Mouse (Mus musculus) hindbrain, postnatal 0 days (tissue): ENCODE measurements at regions not wholly inside any gene's neighbourhood (a gene's known extent, or its start where the extent isn't known, plus 50 kb on each side); places are given as distances from the start of the nearest gene placed in this dataset.

ENCODE experiments used
- ATAC-seq: fragments of 200-750 bp; cut with Nextera tagmentation; 2 replicates; pipeline ENCODE4 v1.8.0; 2017; ENCODE audit warnings: mild to moderate bottlenecking, moderate TSS enrichment, moderate library complexity
- DNase-seq: peaks from one replicate; pipeline ENCODE4 v3.0.0-alpha.2; 2015; ENCODE audit warnings: low spot score
- H3K27ac ChIP-seq: fragments of 300-500 bp; sonication (generic); 2 replicates; pipeline ENCODE4 v1.5.1; 2014; ENCODE audit warnings: mild to moderate bottlenecking
- H3K27me3 ChIP-seq: fragments of 300-500 bp; sonication (generic); 2 replicates; pipeline ENCODE4 v1.6.1; 2014; ENCODE audit warnings: low read length, mixed read lengths; ENCODE audit not compliant: insufficient read depth
- H3K36me3 ChIP-seq: fragments of 300-500 bp; sonication (generic); 2 replicates; pipeline ENCODE4 v1.6.1; 2014; ENCODE audit warnings: low read length, mixed read lengths; ENCODE audit not compliant: insufficient read depth
- H3K4me1 ChIP-seq: fragments of 300-500 bp; sonication (generic); 2 replicates; pipeline ENCODE4 v1.6.1; 2014; ENCODE audit warnings: antibody characterized with exemption, low read length, mixed read lengths; ENCODE audit not compliant: insufficient read depth
- H3K4me2 ChIP-seq: fragments of 300-500 bp; sonication (generic); 2 replicates; pipeline ENCODE4 v1.6.1; 2014; ENCODE audit warnings: low read depth, mild to moderate bottlenecking, low read length, moderate library complexity, mixed read lengths
- H3K4me3 ChIP-seq: fragments of 300-500 bp; sonication (generic); 2 replicates; pipeline ENCODE4 v1.5.1; 2014; ENCODE audit warnings: low read length
- H3K9ac ChIP-seq: fragments of 300-500 bp; sonication (generic); replicated peaks from 2 replicates; pipeline ENCODE4 v1.6.1; 2014; ENCODE audit warnings: mild to moderate bottlenecking, low read length, moderate library complexity, mixed read lengths
- H3K9me3 ChIP-seq: fragments of 300-500 bp; sonication (generic); 2 replicates; pipeline ENCODE4 v1.6.1; 2016; ENCODE audit warnings: low read length, mixed read lengths
- CTCF ChIP-seq: IDR thresholded peaks from 2 replicates; pipeline ENCODE4 v1.5.1; 2016; ENCODE audit warnings: antibody characterized with exemption, control low read depth, low read depth
- WGBS: fragments of 180-500 bp; shearing (Covaris S2); extraction: QIAGEN DNeasy Blood & Tissue Kit; methylation state at CpG from one replicate; pipeline ENCODE4 v1.1.7; 2014; 5-methylcytosine and 5-hydroxymethylcytosine counted together

GRCm38 (mm10) chr5:51227996-51228395 is 339.5 kb downstream of the Ppargc1a start:
- no peak overlapping the region for H3K9ac ChIP-seq
- ATAC-seq (no peak), DNase-seq (no peak)
- TF ChIP-seq CTCF: no peak
- no peak overlapping the region for H3K27ac ChIP-seq
- no peak overlapping the region for H3K4me2 ChIP-seq
- H3K27me3 ChIP-seq: no peaks in the 10 kb centered on the region
- 49% methylated on average over 3 of the region's 3 CpGs for WGBS
- no peaks in the 10 kb centered on the region for H3K9me3 ChIP-seq
- no peak overlapping the region for H3K4me3 ChIP-seq
- H3K36me3 ChIP-seq: no peaks in the 10 kb centered on the region
- no peaks in the 10 kb centered on the region for H3K4me1 ChIP-seq

DNA sequence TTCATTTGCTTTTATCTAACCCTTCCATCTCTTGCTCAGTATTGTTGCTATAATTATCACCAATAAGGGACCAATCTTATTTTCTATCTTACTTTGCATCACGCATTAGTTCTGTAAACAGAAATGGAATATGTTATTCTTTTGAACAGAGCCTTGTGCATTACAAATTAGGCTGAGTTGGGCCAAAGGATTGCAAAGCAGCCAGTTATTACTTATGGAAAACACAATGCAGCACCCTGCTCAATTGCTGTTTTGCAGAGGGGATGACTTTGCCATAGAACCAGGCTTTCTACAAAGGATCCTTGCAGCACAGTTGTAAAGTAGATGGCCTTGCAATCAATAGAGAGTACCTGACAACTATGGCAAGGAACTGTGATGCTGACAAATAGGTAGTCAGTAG is 364.3 kb downstream of the Ppargc1a start:
- H3K9me3 ChIP-seq: no peaks in the 10 kb centered on the region
- ATAC-seq: no peak
- no peak for TF ChIP-seq CTCF
- H3K4me2 ChIP-seq: no peak overlapping the region
- DNase-seq: no peak
- no peak overlapping the region for H3K4me3 ChIP-seq
- WGBS: 78% methylated on average over 1 of the region's 1 CpGs
- H3K27ac ChIP-seq: no peak overlapping the region
- no peak overlapping the region for H3K9ac ChIP-seq
- H3K27me3 ChIP-seq: no peaks in the 10 kb centered on the region
- H3K4me1 ChIP-seq: no peaks in the 10 kb centered on the region
- H3K36me3 ChIP-seq: no peaks in the 10 kb centered on the region

GRCm38 (mm10) chr5:51202525-51203215 is 364.9 kb downstream of the Ppargc1a start:
- no peak for ATAC-seq
- no peak overlapping the region for H3K4me2 ChIP-seq
- no peaks in the 10 kb centered on the region for H3K27me3 ChIP-seq
- no peak overlapping the region for H3K9ac ChIP-seq
- WGBS: 51% methylated on average over 4 of the region's 4 CpGs
- DNase-seq: peak; percentile 5
- no peaks in the 10 kb centered on the region for H3K9me3 ChIP-seq
- H3K27ac ChIP-seq: no peak overlapping the region
- TF ChIP-seq CTCF: no peak
- H3K36me3 ChIP-seq: no peaks in the 10 kb centered on the region
- no peaks in the 10 kb centered on the region for H3K4me1 ChIP-seq
- no peak overlapping the region for H3K4me3 ChIP-seq

GRCm38 (mm10) chr5:51196393-51197347 is 370.9 kb downstream of the Ppargc1a start:
- H3K4me1 ChIP-seq: no peaks in the 10 kb centered on the region
- no peak overlapping the region for H3K27ac ChIP-seq
- peak; percentile 55 for DNase-seq
- H3K27me3 ChIP-seq: no peaks in the 10 kb centered on the region
- TF ChIP-seq CTCF: no peak
- 45% methylated on average over 4 of the region's 4 CpGs for WGBS
- no peaks in the 10 kb centered on the region for H3K36me3 ChIP-seq
- no peaks in the 10 kb centered on the region for H3K9me3 ChIP-seq
- no peak overlapping the region for H3K9ac ChIP-seq
- peak; percentile 78; the same call in 1 of the 2 replicates for ATAC-seq
- no peak overlapping the region for H3K4me3 ChIP-seq
- H3K4me2 ChIP-seq: no peak overlapping the region

- 86% methylated on average over 3 of the region's 3 CpGs for WGBS
Measured at GRCm38 (mm10) chr5:51190661-51191060, 376.9 kb downstream of the Ppargc1a start.

GRCm38 (mm10) chr5:51169828-51170227 is 397.7 kb downstream of the Ppargc1a start:
- H3K27me3 ChIP-seq: no peaks in the 10 kb centered on the region
- H3K4me1 ChIP-seq: no peaks in the 10 kb centered on the region
- H3K27ac ChIP-seq: no peak overlapping the region
- DNase-seq (no peak), ATAC-seq (no peak)
- 64% methylated on average over 1 of the region's 1 CpGs for WGBS
- no peak overlapping the region for H3K4me3 ChIP-seq
- H3K4me2 ChIP-seq: no peak overlapping the region
- no peak for TF ChIP-seq CTCF
- no peak overlapping the region for H3K9ac ChIP-seq
- no peaks in the 10 kb centered on the region for H3K9me3 ChIP-seq
- no peaks in the 10 kb centered on the region for H3K36me3 ChIP-seq

More at GRCm38 (mm10) chr5:51190661-51191060, 376.9 kb downstream of the Ppargc1a start:
- TF ChIP-seq CTCF: no peak
- Histone ChIP-seq H3K4me1 (no peaks in the 10 kb centered on the region), H3K9me3 (no peaks in the 10 kb centered on the region), H3K27ac (no peak overlapping the region), H3K36me3 (no peaks in the 10 kb centered on the region), H3K4me3 (no peak overlapping the region), H3K9ac (no peak overlapping the region), H3K4me2 (no peak overlapping the region), H3K27me3 (no peaks in the 10 kb centered on the region)
- DNase-seq (no peak), ATAC-seq (no peak)
